Mouse (Mus musculus) frontal cortex, postnatal 25 days (tissue): Measurements from ENCODE around the gene Lrfn1.

Experiments used
- DNase-seq, 2 experiments: peaks; one replicate each; pipeline ENCODE4 v3.0.0; 2022; ENCODE audit warnings: low spot score in 2 of 2

Gene Lrfn1

DNA sequence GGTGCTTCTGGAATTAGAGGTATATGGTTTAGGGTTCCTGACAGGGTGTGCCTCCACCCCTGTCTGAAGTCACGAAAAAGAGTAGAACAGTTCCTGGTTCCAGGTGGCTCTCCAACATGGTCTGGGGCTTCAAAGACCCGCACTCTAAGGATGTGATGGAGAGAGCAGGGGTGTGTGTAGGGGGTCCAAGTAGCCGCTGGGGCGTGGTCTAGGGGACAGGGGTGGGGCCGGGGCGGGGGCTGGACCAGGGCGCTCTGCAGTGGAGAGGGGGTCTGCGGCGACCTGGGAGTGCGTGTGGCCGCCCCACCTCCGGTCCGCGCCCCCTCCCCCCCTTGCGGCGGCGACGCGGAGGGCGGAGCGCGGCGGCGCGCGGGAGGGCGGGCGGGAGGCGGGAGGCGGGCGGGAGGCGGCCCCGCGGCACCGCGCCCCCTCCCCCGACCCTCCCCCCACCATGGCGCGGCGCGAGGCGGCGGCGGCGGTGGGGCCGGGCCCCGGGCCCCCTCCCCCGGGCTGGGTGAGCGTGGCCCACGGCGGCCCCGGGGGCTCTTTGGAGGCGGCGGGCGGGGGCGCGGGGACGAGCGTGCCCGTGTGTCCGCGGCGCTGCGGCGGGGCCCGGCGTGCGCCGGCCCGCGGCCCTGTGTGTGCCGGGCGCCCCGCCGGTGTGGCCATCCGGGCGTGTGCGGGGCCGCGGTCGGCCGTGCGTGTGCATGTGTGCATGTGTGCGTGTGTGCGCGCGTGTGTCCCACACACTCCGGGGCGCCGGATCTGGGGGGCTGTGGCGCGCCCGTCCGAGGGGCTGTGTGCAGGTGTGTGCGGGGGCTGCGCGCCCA lies at the start of gene Lrfn1:
Gene Lrfn1 (plus strand): TSS at position 450 of the 830 bp plus-strand sequence.
- DNase-seq: no peak

DNA sequence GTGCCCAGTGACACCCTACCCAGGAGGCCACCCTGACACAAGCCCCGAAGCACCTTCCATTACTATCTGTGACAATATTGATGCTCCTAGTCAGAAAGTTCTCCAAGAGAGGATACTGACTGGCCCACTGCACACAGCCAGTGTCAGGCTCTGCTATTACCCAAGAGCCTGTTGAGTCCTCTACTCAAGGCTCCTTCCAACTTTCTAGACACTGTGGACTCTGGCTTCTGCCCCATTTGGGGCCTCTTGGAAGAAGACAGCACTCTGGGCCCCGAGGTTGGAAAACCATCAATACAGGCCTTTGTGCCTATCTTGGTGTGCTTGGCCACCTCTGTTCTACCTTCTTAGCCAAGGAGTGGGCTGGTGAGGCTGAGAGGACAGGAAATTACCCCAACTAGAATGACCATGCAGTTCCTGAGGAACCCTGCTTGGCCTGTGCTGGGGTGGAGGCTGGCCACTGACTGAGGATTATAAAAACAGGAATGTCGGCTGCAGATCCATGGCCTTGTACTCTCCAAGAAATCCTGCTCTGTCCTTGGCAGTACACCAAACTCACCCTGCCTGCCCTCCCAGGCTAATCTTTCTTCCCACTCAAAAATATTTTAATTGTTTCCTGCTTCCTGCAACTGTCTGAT lies 40.8 kb upstream of the Lrfn1 start:
- DNase-seq: no peak

DNA sequence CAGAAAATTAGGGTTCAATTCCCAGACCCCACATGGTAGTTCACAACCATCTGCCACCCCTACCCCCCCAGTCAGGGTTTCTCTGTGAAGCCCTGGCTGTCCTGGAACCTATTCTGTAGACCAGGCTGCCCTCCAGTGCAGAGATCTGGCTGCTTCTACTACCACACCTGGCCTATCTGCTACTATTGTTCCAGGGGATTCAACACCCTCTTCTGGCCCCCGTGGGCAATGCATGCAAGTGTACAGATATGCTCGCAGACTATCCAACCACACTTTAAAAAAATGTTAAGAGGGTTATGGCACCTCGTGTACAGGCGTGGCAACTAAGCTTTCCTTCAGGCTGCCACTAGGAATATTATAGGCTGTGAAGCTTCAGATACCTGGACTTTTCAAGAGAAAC lies 39.0 kb upstream of the Lrfn1 start:
- no peak for DNase-seq

DNA sequence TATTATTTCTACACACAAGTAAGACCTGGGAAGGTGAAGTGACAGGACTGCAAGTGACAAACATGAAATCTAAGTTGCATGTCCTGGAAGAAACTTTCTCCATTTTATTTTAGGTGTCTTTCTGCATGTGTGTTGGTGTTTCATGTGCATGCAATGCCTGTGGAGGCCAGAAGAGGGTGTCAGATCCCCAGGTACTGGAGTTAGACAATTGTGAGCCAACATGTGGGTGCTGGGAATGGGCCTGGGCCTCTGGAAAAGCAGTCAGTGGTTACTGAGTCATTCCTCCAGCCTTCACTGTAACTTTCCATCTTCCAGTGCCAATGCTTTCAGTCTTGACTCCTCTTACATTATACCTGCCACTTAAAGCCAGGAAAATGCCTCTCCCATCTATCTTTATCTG lies 34.4 kb upstream of the Lrfn1 start:
- no peak for DNase-seq

DNA sequence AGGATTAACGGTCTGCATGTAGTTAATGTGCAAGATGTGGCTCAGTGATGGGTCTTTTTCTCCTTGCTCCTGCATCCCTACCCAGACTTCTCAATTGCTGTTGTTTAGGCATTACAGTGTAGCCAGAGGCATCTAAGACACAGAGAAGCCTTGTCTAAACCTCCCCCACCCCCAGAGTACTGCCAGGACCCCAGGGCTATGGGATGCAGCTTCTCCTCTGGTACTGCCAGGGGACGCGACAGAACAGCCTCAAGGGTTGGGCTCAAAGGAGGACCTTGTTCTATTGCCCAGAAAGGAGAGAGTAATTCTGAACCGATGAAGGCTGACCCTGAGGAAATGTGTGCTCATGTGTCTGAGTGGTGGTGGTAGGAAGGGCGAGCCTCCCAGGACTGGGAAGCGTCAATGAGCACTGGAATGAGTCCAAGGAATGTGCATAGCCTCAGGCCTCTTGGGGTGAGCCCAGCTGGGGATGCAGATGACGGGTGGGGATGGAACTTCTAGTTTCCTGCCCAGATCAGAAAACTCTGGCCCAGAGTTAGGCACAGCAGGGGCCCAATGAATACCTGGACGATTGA lies 33.6 kb upstream of the Lrfn1 start:
- no peak for DNase-seq

DNA sequence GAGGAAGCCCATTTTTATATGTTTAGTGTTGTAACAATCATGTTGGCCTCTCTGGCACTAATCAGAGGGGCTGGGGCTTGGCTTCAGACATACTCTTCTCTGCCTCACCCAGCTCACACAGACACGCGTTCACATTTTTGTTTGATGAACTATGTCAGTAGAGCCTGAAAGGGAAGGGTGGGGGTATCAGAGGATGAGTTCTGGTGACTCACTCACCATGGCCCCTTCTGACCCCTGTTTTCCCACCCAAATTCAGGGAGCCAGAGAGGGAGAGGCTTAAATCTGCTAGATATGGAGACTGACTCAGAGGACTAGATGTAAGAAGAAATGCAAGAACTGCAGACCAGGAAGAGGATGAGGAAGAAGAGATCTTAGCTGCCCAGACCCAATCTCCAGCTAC lies 32.4 kb upstream of the Lrfn1 start:
- DNase-seq: no peak

DNA sequence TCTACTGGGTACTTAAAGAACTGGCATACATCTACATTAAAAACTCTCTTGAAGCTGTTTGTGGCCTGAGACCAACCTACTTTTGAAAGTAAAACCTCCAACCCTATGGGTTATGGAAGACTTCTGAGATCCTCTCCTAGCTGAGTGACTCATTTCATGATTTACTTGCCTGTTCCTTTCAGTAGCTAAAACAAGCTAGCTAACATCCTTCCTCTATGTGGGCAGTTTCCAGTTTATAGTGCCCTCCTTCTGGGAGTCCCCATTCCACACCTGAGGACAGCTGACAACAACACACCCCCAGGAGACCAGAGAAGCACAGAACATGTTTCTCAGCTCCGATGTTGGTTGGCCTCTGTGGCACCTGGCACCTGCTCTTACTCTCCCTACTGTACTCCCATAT lies 28.8 kb upstream of the Lrfn1 start:
- DNase-seq: no peak

DNA sequence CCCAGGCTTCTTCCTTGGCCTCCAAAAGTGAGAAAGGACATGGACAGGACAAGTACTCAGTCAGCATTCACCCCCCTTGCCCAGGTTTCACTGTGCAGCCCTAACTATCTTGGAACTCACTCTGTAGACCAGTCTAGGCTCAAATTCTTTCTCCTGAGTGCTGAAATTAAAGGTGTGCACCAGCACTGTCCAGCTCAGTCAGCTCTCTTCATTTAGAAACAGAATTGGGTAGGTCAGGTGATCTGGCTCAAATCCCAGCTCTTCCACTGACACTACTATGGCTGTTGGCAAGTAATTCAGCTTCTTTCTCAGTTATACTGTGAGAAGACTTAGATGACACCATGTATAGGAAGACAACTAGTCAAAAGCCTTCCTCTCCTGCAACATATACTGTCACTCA lies 24.0 kb upstream of the Lrfn1 start:
- no peak for DNase-seq

DNA sequence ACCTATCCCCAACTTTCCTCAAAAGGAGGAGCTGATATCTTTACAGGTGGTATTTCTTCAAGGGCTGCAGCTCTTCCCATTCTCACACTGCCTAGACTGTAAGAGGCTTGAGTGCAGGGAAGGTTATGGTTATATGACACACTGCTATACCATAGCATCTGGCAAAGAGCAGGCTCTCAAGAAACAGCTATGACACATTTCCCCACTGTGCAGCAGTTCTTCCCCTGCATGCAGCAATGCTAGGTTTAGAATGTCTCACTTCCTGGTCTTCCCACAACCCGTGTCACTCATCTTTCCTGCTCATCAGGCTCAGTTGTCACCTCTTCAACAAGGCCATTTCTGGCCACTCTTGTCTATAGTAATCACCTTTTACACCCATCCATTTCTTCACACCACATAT lies 21.3 kb upstream of the Lrfn1 start:
- no peak for DNase-seq

DNA sequence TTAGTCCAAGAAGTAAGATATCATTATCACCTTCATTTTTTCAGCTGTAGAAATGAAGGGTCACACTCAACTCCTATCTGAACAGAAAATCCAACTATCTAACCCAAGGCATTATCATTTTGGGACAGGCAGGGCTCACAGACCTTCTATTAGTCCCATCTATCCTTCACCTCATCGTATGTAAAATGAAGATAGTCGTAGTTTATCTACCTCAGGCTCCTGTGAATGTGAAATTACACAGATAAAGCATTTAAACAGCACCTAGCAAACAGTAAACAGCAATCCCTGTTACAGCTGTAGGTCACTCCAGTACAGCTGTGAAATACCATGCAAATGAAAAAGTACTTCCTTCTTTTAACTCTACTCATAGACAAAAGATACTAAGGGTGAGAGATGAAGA lies 19.5 kb upstream of the Lrfn1 start:
- no peak for DNase-seq

DNA sequence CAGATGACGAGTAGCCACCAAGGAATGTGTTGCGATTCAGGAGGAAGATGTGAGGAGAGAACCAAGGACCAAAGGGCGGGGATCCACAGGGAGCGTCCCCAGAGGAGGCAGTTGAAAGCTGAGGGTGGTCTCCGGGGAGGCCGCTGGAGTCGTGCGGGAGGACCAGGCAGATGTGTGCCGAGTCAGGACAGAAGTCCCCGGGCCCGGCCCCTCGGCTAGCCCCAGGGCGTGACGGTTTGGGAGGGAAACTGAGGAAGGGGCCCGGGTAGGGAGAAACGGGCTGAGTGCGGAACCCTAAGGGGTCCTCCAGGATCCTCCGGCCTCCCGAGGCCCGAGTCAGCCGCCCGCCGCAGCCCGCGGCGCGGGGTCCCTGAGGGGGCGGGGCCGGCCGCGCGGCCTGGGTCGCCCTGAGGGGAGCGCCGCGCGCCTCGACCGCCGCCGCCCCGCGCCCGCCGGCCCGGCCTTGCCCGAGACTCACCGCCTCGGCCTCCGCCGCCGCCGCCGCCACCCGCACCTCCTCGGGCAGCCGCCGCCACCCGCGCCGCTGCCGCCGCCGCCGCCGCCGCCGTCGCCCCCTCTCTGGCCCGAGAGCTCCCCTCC lies 16.0 kb upstream of the Lrfn1 start:
- no peak for DNase-seq

DNA sequence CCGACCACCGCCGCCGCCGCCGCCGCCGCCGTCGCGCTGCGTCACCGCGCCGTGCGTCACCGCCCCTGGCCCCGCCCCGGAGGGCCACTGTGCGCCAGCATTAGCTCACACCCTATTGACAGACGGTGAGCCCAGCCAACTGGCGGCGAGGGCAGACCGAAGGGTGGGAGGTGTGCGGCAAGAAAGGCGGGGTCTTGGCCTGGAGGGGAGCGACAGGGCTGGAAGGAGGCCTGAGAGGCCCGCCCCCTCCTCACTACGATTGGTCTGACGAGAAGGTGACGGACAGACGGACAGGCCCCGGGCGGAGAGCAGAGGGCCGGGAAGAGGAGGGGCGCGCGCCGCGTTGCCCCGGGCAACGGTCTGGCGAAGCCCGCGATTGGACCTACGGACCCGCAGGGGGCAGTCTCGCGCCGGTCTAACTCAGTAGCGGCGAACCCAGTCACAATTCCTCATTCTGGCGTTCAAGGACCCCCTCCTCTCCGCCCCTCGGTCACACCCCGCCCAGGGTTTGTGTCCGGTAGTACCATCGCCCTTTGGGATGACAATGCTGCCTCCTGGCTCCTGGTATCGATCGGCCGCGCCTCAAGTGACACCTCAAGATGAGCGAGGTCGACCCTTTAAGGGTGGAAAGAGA lies 15.4 kb upstream of the Lrfn1 start:
- DNase-seq: peak; percentile 99

DNA sequence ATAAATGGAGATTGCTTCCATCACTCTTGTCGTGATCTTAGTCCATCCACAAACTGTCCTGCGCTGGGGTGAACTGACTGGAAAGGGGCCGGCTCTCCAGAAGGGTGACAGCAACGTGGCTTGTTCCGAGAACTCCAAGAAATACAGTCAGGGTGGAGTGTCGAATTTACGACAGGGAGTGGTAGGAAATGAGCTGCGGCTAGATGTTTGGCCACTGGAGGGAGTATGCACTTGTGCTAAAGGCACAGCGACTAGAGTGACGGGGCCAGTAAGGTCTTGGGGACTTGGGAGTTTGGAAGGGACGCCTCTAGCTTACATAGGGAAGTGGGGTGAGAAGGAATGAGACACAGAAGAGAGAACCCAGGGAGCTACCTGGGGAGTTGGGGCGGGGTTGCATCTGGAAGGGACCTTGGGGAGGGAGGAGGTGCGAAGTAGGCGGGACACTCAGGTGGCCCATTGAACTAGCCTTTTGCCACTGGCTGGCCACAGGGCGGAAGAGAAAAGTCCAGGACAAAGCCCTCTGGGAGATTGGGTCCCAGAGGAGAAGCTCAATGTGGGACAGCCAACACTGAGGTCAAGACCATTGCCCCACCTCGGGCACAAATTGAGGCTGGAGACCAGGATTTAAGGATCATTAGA lies 14.7 kb upstream of the Lrfn1 start, which contains the start of gene Gmfg:
Gene Gmfg (plus strand): TSS at position 516 of the 639 bp plus-strand sequence.
- DNase-seq: peak in 1 of 2 experiments; percentile 70

DNA sequence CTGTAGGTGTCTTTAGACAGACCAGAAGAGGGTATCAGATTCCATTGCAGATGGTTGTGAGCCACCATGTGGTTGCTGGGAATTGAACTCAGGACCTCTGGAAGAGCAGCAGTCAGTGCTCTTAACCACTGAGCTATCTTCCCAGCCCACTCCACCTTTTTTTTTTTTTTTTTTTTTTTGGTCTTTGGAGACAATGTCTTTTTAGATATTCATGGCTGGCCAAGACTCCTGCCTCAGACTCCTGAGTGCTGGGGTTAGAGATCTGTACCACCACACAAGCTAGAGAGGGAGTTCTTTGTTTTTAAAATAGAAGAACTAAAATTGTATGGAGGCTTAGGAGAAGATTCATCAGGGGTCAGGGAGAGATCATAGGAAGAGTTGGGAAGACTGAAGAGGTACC lies 13.8 kb upstream of the Lrfn1 start:
- no peak for DNase-seq

DNA sequence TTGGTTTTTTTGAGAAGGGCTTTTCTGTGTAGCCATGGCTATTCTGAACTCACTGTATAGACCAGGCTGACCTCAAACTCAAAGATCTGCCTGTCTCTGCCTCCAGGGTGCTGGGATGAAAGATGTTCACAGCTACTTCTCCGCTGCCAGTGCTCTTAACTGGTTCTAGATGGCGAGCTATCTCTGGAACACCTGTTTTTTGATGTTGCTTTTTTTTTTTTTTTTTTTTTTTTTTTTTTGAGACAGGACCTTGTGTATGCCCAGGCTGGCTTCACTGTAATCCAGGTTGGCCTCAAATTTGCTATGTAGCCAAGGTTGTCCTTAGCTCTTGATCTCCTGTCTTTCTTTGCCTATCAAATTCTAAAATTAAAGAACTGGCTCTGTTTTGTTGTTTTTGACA lies 13.0 kb upstream of the Lrfn1 start:
- DNase-seq: no peak

DNA sequence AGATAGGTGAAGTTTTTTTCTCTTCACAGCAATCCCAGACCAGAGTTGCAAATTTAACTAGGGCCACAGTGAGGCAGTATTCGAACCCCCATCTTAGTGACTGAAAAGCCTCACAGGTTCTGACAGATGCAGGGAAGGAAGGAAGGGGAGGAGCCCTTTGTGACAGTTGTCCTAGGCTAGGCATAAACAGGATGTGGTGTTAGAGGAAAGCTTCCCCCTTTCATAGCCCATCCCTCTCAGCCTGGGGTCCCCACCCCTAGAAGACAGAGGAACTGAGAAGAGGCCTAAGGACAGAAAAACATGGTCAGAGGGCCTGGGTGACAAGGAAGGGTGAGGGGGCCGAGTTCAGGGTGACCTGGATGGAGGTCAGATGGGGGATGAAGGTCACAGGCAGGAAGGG lies 11.0 kb upstream of the Lrfn1 start:
- DNase-seq: no peak

DNA sequence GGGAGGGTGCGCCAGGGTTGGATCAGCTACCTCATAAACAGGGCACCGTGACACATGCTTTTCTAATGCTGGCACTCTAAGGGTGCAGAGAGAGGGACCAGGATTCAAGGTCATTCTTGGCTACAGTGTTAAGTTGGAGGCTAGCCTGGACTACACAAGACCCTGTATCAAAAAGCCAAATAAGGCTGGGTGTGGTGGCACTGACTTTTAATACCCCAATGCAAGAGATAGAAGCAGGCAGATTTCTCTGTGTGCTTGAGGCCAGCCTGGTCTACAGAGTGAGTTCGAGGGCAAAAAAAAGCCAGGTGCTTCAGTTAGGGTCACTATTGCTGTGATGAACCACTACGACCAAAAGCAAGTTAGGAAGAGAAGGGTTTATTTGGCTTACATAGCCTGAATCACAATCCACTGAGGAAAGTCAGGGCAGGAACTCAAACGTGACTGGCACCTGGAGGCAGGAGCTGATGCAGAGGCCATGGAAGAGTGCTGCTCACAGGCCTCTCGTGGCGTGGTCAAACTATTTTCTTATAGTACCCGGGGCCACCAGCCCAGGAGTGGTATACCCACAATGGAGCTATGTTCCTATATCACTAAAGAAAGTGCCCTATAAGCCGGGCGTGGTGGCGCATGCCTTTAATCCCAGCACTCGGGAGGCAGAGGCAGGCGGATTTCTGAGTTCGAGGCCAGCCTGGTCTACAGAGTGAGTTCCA lies 9.8 kb upstream of the Lrfn1 start:
- no peak for DNase-seq

DNA sequence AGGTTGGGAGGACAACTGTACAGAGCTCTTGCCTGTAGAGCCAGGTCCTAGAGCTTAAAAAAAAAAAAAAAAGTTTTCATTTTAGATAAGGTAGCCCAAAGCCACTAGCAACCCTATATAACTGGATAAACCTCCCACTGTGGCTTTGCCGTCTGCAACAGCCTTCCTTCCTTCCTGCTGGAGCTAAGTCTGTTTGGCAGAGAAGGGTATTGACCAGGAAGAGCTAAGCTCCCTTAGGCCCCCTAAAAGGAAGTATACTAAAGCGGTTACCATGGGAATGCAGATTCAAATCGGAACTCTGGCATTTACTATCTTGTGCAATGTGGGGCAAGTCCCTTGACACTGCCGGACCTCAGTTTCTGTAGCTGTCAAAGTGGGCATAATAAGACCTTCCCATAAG lies 9.1 kb upstream of the Lrfn1 start:
- DNase-seq: no peak

DNA sequence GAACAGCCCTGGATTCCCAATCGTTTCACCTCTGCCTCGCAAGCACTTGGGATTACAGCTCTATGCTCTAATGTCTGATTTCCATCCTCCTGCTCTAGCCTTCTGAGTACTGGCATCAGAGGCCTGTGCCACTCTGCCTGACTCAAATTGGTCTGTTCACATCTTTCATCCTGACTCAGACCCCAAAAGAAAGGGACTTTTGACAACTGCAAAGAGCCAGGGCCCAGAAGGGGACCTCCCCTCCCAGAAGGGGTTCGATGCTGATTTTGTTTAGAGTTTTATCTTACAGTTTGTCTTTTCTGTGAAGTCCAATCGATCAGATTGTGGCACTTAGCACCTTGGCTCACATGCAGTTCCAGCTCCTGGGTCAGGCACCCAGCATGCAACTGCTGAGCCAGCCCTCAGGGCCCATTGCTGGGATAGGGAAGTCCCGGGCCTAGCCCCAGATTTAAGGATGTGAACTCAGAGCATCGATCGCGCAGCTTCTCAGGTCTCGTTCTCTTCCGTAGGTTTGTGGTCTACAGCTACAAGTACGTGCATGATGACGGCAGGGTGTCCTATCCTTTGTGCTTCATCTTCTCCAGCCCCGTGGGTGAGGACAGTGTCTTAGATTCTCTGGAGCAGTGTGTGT lies 7.3 kb upstream of the Lrfn1 start:
- DNase-seq: no peak

DNA sequence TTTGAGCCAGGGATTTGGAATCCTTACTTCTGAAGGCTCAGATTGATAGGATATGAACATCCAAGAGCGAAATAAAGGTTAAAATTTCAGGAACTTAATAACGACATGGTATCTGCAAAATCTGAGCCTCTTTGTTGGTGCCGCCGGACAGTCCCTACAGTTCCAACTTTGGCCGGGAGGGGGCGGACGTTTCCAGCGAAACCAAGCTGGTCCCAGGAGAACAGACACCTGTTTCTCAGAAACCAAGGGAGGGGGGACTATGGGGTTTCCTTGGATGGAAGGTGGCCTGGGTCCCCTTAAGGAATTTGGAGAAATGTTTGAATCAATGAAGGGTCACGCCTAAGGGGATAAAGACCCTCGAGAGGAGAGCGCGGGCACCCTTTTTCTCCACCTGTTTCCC lies 5.3 kb upstream of the Lrfn1 start:
- DNase-seq: peak; percentile 83 to 89
